Mouse (Mus musculus) heart, postnatal 10 days (tissue): ENCODE measurements at regions not wholly inside any gene's neighbourhood (a gene's known extent, or its start where the extent isn't known, plus 50 kb on each side); places are given as distances from the start of the nearest gene placed in this dataset.

Experiments
- DNase-seq, 2 experiments: peaks; one replicate each; pipeline ENCODE4 v3.0.0; 2021
- intact Hi-C: fragments of 180-260 bp; cut with DNase I; formaldehyde crosslinking; loops from one replicate; pipeline ENCODE4 v1.15.1; 2025

- intact Hi-C loops = loop anchor here (5.0 kb wide), 1 partner anchor 420 kb away; no protein-coding TSS in a partner anchor
Observed at GRCm38 (mm10) chr8:34397583-34398411, 286.3 kb upstream of the Gm10131 start.

GRCm38 (mm10) chr8:34397225-34397582 is 285.7 kb upstream of the Gm10131 start:
- DNase-seq = no peak
- intact Hi-C loops = loop anchor here (5.0 kb wide), 1 partner anchor 420 kb away; no protein-coding TSS in a partner anchor

More at GRCm38 (mm10) chr8:34397583-34398411, 286.3 kb upstream of the Gm10131 start:
- no peak for DNase-seq

- DNase-seq = peak; percentile 29 to 39
- intact Hi-C loops = no loop called here
Observed at GRCm38 (mm10) chr8:34392981-34393828, 281.7 kb upstream of the Gm10131 start.

GRCm38 (mm10) chr8:34392208-34392980 is 280.9 kb upstream of the Gm10131 start:
- DNase-seq = no peak
- intact Hi-C loops = no loop called here

GRCm38 (mm10) chr8:34385806-34386439 is 274.4 kb upstream of the Gm10131 start:
- DNase-seq = no peak
- intact Hi-C loops = no loop called here

GRCm38 (mm10) chr8:34380615-34381014 is 269.1 kb upstream of the Gm10131 start:
- no peak for DNase-seq
- intact Hi-C loops = no loop called here

- DNase-seq = no peak
- intact Hi-C loops = no loop called here
Observed at GRCm38 (mm10) chr8:34377154-34377553, 265.6 kb upstream of the Gm10131 start.

GRCm38 (mm10) chr8:34374242-34374641 is 262.7 kb upstream of the Gm10131 start:
- intact Hi-C loops = no loop called here
- DNase-seq = no peak

- intact Hi-C loops = no loop called here
- peak; percentile 15 to 29 for DNase-seq
Observed at GRCm38 (mm10) chr8:34372666-34372980, 261.1 kb upstream of the Gm10131 start.

- intact Hi-C loops = no loop called here
- no peak for DNase-seq
Observed at GRCm38 (mm10) chr8:34371973-34372665, 260.6 kb upstream of the Gm10131 start.

- DNase-seq = no peak
- intact Hi-C loops = no loop called here
Observed at GRCm38 (mm10) chr8:34371391-34371790, 259.9 kb upstream of the Gm10131 start.

- intact Hi-C loops = no loop called here
- no peak for DNase-seq
Observed at GRCm38 (mm10) chr8:34368556-34368955, 257.0 kb upstream of the Gm10131 start.

GRCm38 (mm10) chr8:34364446-34365035 is 253.0 kb upstream of the Gm10131 start:
- DNase-seq = no peak
- intact Hi-C loops = no loop called here

GRCm38 (mm10) chr8:34363679-34364078 is 252.1 kb upstream of the Gm10131 start:
- intact Hi-C loops = no loop called here
- no peak for DNase-seq

GRCm38 (mm10) chr8:34363131-34363530 is 251.6 kb upstream of the Gm10131 start:
- no peak for DNase-seq
- intact Hi-C loops = no loop called here

- DNase-seq = no peak
- intact Hi-C loops = no loop called here
Observed at GRCm38 (mm10) chr8:34361377-34361776, 249.8 kb upstream of the Gm10131 start.

GRCm38 (mm10) chr8:34359776-34360175 is 248.2 kb upstream of the Gm10131 start:
- intact Hi-C loops = no loop called here
- peak in 1 of 2 experiments; percentile 4 for DNase-seq

- DNase-seq = no peak
- intact Hi-C loops = no loop called here
Observed at GRCm38 (mm10) chr8:34355059-34355458, 243.5 kb upstream of the Gm10131 start.

- no peak for DNase-seq
Observed at GRCm38 (mm10) chr8:34353140-34353855, 241.8 kb upstream of the Gm10131 start.

More at GRCm38 (mm10) chr8:34353140-34353855, 241.8 kb upstream of the Gm10131 start:
- intact Hi-C loops = no loop called here
